In the genomic region with DNA sequence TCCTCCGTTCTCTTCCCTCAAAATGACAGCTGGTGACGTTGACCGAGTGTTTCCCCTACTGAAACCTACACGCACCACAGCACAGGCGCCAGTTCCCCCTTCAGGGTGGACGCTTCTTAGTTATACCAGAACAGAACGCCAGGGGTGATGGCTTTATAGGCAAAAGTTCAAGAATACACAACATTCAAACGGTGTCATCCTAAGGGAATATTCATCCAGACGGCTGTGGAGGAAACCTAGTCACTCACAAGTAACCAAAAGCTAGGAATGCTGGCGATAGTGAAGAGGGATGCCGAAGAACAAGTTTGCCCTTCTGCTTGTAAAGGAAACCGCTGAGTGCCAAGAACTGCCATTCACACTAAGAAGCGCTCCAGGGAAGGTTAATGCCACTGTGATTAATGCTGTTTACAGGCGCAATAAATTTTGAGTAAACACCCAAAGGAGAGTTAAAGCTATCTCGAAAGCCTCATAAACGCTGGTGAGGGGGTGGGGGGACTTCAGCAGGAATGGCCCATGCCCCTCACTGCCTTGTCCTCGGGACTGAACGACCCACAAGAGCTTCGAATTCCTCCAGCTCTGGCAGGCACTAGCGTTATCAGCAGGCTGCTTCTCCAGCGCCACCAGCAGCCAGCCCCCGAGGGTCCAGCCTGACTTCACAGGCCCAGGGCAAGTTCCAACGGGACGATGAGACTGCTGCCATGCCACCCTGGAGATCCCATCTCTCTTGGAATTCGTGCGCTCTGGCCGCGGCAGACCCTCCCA, we compare ENCODE assay signal across 8 mouse cellular contexts. TPM values are rescaled to one million over a fixed set of nuclear protein-coding genes. Genes with fewer than 3 reads are reported as not detected.
DNase-seq lines count a peak whose midpoint lies in the region; ATAC-seq and TF ChIP-seq lines count a peak whose summit lies in the region.

No protein-coding gene starts in this region.

- WGBS in forebrain, postnatal 0 days: 5% methylated on average over 28 of the region's 28 CpGs
- 3% methylated on average over 28 of the region's 28 CpGs for WGBS in hindbrain, postnatal 0 days
- WGBS in liver, postnatal 0 days (ENCODE audit: insufficient replicate concordance): under 1% methylated on average over 28 of the region's 28 CpGs

- H3K9me3 ChIP-seq in forebrain, postnatal 0 days (ENCODE audit: low read length): no peaks in the 10 kb centered on the region
- H3K9me3 ChIP-seq in hindbrain, postnatal 0 days (ENCODE audit: low read length): no peaks in the 10 kb centered on the region
- H3K9me3 ChIP-seq in liver, postnatal 0 days (ENCODE audit: low read length): no peaks in the 10 kb centered on the region

- no peak for TF ChIP-seq EP300 in liver, postnatal 0 days (IDR thresholded peaks at IDR 0.05; ENCODE audit: low read depth)

- no peak for ATAC-seq in forebrain, postnatal 0 days
- ATAC-seq in hindbrain, postnatal 0 days: no peak; the same call in 1 of the 2 replicates
- ATAC-seq in liver, postnatal 0 days: peak; percentile 18

- peak overlapping the region; percentile 68 for H3K4me3 ChIP-seq in layer of hippocampus, adult 2 months
- peak overlapping the region; percentile 79 for H3K4me3 ChIP-seq in forebrain, postnatal 0 days (ENCODE audit: low read depth, low read length)
- H3K4me3 ChIP-seq in hindbrain, postnatal 0 days (ENCODE audit: low read length): peak overlapping the region; percentile 85
- peak overlapping the region; percentile 82 for H3K4me3 ChIP-seq in liver, postnatal 0 days (ENCODE audit: low read depth, low read length)

- TF ChIP-seq CTCF in layer of hippocampus, adult 2 months (conservative IDR thresholded peaks at IDR 0.05): peak; percentile 37
- peak; percentile 28; the same call in 1 of the 2 replicates for TF ChIP-seq CTCF in forebrain, postnatal 0 days (IDR thresholded peaks at IDR 0.05; ENCODE audit: low read depth)
- peak; percentile 55 for TF ChIP-seq CTCF in hindbrain, postnatal 0 days (IDR thresholded peaks at IDR 0.05; ENCODE audit: low read depth)
- peak; percentile 41 for TF ChIP-seq CTCF in liver, postnatal 0 days (IDR thresholded peaks at IDR 0.05; ENCODE audit: low read depth)

- H3K4me2 ChIP-seq in forebrain, postnatal 0 days (ENCODE audit: low read depth): peak overlapping the region; percentile 92
- H3K4me2 ChIP-seq in hindbrain, postnatal 0 days (ENCODE audit: low read depth, low read length): peak overlapping the region; percentile 96
- H3K4me2 ChIP-seq in liver, postnatal 0 days (ENCODE audit: low read depth, low read length): peak overlapping the region; percentile 90

- no peaks in the 10 kb centered on the region for H3K27me3 ChIP-seq in forebrain, postnatal 0 days (ENCODE audit: insufficient read depth, low read length)
- no peaks in the 10 kb centered on the region for H3K27me3 ChIP-seq in hindbrain, postnatal 0 days (ENCODE audit: insufficient read depth, low read length)
- no peaks in the 10 kb centered on the region for H3K27me3 ChIP-seq in liver, postnatal 0 days (ENCODE audit: insufficient read depth, low read length)

- no peaks in the 10 kb centered on the region for H3K36me3 ChIP-seq in forebrain, postnatal 0 days (ENCODE audit: insufficient read depth)
- no peaks in the 10 kb centered on the region for H3K36me3 ChIP-seq in hindbrain, postnatal 0 days (ENCODE audit: insufficient read depth, low read length)
- no peaks in the 10 kb centered on the region for H3K36me3 ChIP-seq in liver, postnatal 0 days (replicated peaks; ENCODE audit: insufficient read depth, low read length)

- H3K9ac ChIP-seq in forebrain, postnatal 0 days: no peak overlapping the region
- H3K9ac ChIP-seq in hindbrain, postnatal 0 days (replicated peaks; ENCODE audit: low read length): peak overlapping the region; percentile 71
- H3K9ac ChIP-seq in liver, postnatal 0 days (replicated peaks): peak overlapping the region; percentile 84

- no peaks in the 10 kb centered on the region for H3K4me1 ChIP-seq in forebrain, postnatal 0 days (ENCODE audit: insufficient read depth)
- peaks cover 7% of the 10 kb centered on the region; the same call in 1 of the 2 replicates for H3K4me1 ChIP-seq in hindbrain, postnatal 0 days (ENCODE audit: insufficient read depth, low read length)
- H3K4me1 ChIP-seq in liver, postnatal 0 days (ENCODE audit: insufficient read depth): peaks cover 14% of the 10 kb centered on the region

- peak overlapping the region; percentile 84; the same call in 1 of the 2 replicates for H3K27ac ChIP-seq in layer of hippocampus, adult 2 months
- H3K27ac ChIP-seq in forebrain, postnatal 0 days (ENCODE audit: low read depth, low read length): no peak overlapping the region
- peak overlapping the region; percentile 73; the same call in 1 of the 2 replicates for H3K27ac ChIP-seq in hindbrain, postnatal 0 days
- H3K27ac ChIP-seq in liver, postnatal 0 days (ENCODE audit: low read depth): peak overlapping the region; percentile 99

- no peak for DNase-seq in layer of hippocampus, adult 2 months (ENCODE audit: low spot score in 2 of 2)
- DNase-seq in layer of hippocampus, adult 18-20 months (ENCODE audit: low spot score in 2 of 2): no peak
- DNase-seq in cerebellum, adult 11 months: peak; percentile 17
- no peak for DNase-seq in forebrain, postnatal 0 days
- peak; percentile 56 for DNase-seq in hindbrain, postnatal 0 days (ENCODE audit: low spot score)
- DNase-seq in liver, postnatal 0 days: peak; percentile 67
- peak; percentile 62 for DNase-seq in neural tube, embryonic 10.5 days (ENCODE audit: extremely low spot score, low spot score)
- DNase-seq in urinary bladder, postnatal 25 days (ENCODE audit: low spot score): peak; percentile 46

RNA-seq across cellular contexts. Expression of gene Utrn, which starts 2.0 kb away (rescaled TPM):
- total RNA-seq in layer of hippocampus, adult 2 months (2021): 10 to 100 TPM; 33.7 to 39.8 TPM
- total RNA-seq in layer of hippocampus, adult 18-20 months (2021): 10 to 100 TPM; 32.8 to 34.3 TPM
- 23.9 and 26.8 TPM in 2 replicates for total RNA-seq in forebrain, postnatal 0 days (2014; rRNA removed)
- polyA plus RNA-seq in forebrain, postnatal 0 days (2015; fragmentation: Nextera tagmentation; extraction: Ambion mirVana): 7.9 and 14.2 TPM in 2 replicates
- total RNA-seq in hindbrain, postnatal 0 days (2014; rRNA removed): 24.6 and 25.8 TPM in 2 replicates
- polyA plus RNA-seq in hindbrain, postnatal 0 days (2015; fragmentation: Nextera tagmentation; extraction: Ambion mirVana): 25.0 and 27.3 TPM in 2 replicates
- polyA plus RNA-seq in liver, postnatal 0 days (2015; fragmentation: Nextera tagmentation; extraction: Ambion mirVana): 8.0 and 9.7 TPM in 2 replicates

Comparison
In these comparisons a context has a peak if more than half of its experiments do, and no peak if none do; other contexts are left out.
1. DNase-seq: peak in cerebellum, adult 11 months (single experiment), hindbrain, postnatal 0 days (single experiment), liver, postnatal 0 days (single experiment), neural tube, embryonic 10.5 days (single experiment) and urinary bladder, postnatal 25 days (single experiment); none in layer of hippocampus, adult 2 months (0 of 2), layer of hippocampus, adult 18-20 months (0 of 2) and forebrain, postnatal 0 days (single experiment).
2. Peak in every context shown above with its lines, with median percentiles within 50 percentile points of each other: H3K4me3 ChIP-seq, CTCF ChIP-seq and H3K4me2 ChIP-seq.